Mouse (Mus musculus) adrenal gland (tissue): Measurements from ENCODE around the gene Trat1.

ENCODE experiments used
- intact Hi-C: fragments of 180-260 bp; cut with DNase I; formaldehyde crosslinking; loops from one replicate; pipeline ENCODE4 v1.15.1; 2025
- long read RNA-seq, 2 experiments: library from polyadenylated mRNA; unstranded; transcript quantifications; one replicate each; pipeline ENCODE4 v2.0.0; 2020; ENCODE audit warnings: borderline replicate concordance in 1 of 2; ENCODE audit not compliant: insufficient replicate concordance in 1 of 2

Gene Trat1
- long read RNA-seq, experiment 1: 0 reads
- long read RNA-seq, experiment 2: 0 reads

- intact Hi-C loops: no loop called here
These were observed at the start of gene Trat1 for GRCm38 (mm10) chr16:48771971-48772445. Trat1 (minus strand) TSS chr16:48772021.

GRCm38 (mm10) chr16:48818524-48818923, 46.7 kb upstream of the Trat1 start:
- intact Hi-C loops: no loop called here

- intact Hi-C loops: no loop called here
These were observed 44.9 kb upstream of the Trat1 start, which contains the start of gene Retnlb for GRCm38 (mm10) chr16:48816695-48817094. Retnlb (plus strand) TSS chr16:48816856.

GRCm38 (mm10) chr16:48811881-48812436, 40.1 kb upstream of the Trat1 start:
- intact Hi-C loops: no loop called here

GRCm38 (mm10) chr16:48809374-48809773, 37.6 kb upstream of the Trat1 start:
- intact Hi-C loops: no loop called here

GRCm38 (mm10) chr16:48806521-48806920, 34.7 kb upstream of the Trat1 start:
- intact Hi-C loops: no loop called here

- intact Hi-C loops: no loop called here
These were observed 33.6 kb upstream of the Trat1 start for GRCm38 (mm10) chr16:48805412-48805811.

- intact Hi-C loops: no loop called here
These were observed 29.1 kb upstream of the Trat1 start for GRCm38 (mm10) chr16:48800906-48801305.

GRCm38 (mm10) chr16:48799470-48799869, 27.6 kb upstream of the Trat1 start:
- intact Hi-C loops: no loop called here

GRCm38 (mm10) chr16:48798285-48798684, 26.5 kb upstream of the Trat1 start:
- intact Hi-C loops: no loop called here

- intact Hi-C loops: no loop called here
These were observed 16.9 kb upstream of the Trat1 start for GRCm38 (mm10) chr16:48788704-48789185.

GRCm38 (mm10) chr16:48786258-48786657, 14.4 kb upstream of the Trat1 start:
- intact Hi-C loops: no loop called here

GRCm38 (mm10) chr16:48777254-48777653, 5.4 kb upstream of the Trat1 start:
- intact Hi-C loops: no loop called here

- intact Hi-C loops: no loop called here
These were observed 2.6 kb downstream of the Trat1 start for GRCm38 (mm10) chr16:48769183-48769582.

GRCm38 (mm10) chr16:48760643-48761481, 11.0 kb downstream of the Trat1 start:
- intact Hi-C loops: no loop called here

- intact Hi-C loops: no loop called here
These were observed 21.5 kb downstream of the Trat1 start for GRCm38 (mm10) chr16:48750145-48750827.

GRCm38 (mm10) chr16:48745418-48745817, 26.4 kb downstream of the Trat1 start:
- intact Hi-C loops: no loop called here

- intact Hi-C loops: no loop called here
These were observed 26.8 kb downstream of the Trat1 start for GRCm38 (mm10) chr16:48745011-48745410.

GRCm38 (mm10) chr16:48741549-48741948, 30.3 kb downstream of the Trat1 start:
- intact Hi-C loops: no loop called here

- intact Hi-C loops: no loop called here
These were observed 31.8 kb downstream of the Trat1 start for GRCm38 (mm10) chr16:48739974-48740373.

- intact Hi-C loops: no loop called here
These were observed 33.4 kb downstream of the Trat1 start for GRCm38 (mm10) chr16:48738429-48738828.

GRCm38 (mm10) chr16:48736890-48737289, 34.9 kb downstream of the Trat1 start:
- intact Hi-C loops: no loop called here
